Mouse (Mus musculus): ENCODE measurements around the gene Triobp.
"Not testable (repeated sequence)": the region's sequence is repeated elsewhere in the genome, so short reads cannot be mapped to it uniquely, and the experiment has no call there.

The Triobp gene

GRCm38 (mm10) chr15:78999586-78999985 is 52.1 kb downstream of the Triobp start:
- no peak for DNase-seq (ENCODE audit: low read depth in 2 of 2, low spot score in 2 of 2)

DNA sequence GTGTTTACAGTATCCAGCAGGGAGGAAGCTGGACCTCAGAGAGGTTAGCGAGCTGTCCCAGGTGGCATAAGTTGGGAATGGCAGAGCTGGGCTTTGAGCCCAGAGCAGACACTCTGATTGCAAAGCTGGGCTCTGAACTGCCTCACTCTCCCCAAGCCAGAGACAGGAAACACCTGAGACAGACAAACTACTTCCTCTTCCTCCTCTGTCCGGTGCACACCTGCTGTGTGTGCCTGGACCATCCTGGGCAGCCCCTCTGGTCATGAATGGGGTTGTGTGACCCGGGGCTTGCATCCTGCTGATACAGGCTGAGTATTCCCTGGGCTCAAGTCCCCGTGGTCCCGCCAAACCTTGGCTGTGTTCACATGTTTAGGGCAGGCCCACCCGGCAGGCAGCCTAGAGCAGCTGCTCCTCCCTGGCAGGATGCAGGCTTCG is 52.9 kb downstream of the Triobp start:
- no peak for DNase-seq (ENCODE audit: low read depth in 2 of 2, low spot score in 2 of 2)

- no peak for DNase-seq (ENCODE audit: low read depth in 2 of 2, low spot score in 2 of 2)
Measured at GRCm38 (mm10) chr15:79001559-79001958, 54.0 kb downstream of the Triobp start.

DNA sequence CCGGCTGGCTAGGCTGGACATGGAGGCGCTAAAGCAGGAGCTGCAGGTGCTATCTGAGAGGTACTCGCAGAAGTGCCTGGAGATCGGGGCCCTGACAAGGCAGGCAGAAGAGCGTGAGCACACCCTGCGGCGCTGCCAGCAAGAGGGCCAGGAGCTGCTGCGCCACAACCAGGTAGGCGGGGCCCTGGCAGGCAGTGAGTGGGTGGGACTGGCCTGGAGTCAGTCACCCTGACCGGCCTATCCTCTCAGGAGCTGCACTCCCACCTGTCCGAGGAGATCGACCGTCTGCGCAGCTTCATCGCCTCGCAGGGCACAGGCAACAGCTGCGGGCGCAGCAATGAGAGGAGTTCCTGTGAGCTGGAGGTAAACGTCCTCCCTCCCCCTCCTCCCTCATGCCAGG is 54.5 kb downstream of the Triobp start:
- no peak for DNase-seq (ENCODE audit: low read depth in 2 of 2, low spot score in 2 of 2)

DNA sequence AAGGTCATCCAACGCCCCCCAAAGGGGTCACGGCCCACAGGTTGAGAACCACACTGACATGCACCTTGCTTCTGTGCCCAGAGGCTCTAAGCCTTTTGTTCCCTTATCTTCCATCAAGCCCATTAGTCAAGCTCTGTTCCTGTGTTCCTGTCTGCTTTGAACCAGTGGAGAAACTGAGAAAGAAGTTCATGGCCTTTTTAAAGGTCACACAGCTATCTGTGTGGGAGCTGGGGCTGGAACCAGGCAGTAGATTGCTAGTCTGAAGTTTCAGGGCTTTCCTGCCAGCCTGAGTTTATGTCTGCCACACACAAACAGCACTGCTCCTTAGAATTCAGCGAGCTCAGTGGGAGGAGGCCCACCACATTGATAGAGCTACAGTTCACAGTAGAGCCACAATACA is 55.6 kb downstream of the Triobp start:
- DNase-seq (ENCODE audit: low read depth in 2 of 2, low spot score in 2 of 2) = no peak

- DNase-seq (ENCODE audit: low read depth in 2 of 2, low spot score in 2 of 2) = no peak
Measured at GRCm38 (mm10) chr15:79005581-79005980, 58.1 kb downstream of the Triobp start.

DNA sequence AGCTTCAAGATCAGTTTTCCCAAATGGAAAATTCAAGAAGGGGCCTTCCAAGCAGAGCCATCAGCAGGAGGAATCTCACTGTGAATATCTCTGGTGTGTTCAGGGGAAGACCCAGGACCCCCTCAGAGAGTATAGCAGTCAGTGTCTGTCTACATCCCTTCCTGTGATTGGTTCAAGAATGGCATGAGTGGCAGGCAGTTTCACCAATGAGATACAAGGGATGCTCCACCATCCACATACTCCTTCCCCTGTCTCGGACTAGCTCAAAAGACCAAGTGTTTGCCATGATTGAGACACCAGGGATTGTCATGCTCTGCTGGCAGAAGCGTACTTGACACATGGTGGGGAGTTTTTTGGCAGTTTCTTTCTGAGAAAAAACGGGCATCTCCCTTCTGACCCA is 59.1 kb downstream of the Triobp start:
- DNase-seq (ENCODE audit: low read depth in 2 of 2, low spot score in 2 of 2) = no peak

DNA sequence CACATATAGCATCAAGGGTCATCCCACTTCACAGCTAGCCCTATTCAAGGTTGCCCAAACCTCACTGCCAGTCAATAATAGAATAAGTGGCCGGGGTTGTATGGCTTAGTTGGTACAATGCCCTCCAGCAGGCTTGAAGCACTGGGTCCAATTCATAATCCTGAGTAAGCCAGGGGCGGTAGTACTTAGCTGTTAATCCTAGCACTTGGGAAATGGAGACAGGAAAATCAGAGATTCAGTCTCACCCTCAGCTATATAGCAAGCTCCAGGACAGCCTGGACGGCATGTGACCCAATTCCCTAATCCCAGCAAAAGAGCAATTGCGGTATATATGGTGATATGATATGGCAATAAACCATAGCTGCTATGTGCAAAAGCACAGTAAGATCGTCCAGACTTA is 59.5 kb downstream of the Triobp start:
- no peak for DNase-seq (ENCODE audit: low read depth in 2 of 2, low spot score in 2 of 2)

DNA sequence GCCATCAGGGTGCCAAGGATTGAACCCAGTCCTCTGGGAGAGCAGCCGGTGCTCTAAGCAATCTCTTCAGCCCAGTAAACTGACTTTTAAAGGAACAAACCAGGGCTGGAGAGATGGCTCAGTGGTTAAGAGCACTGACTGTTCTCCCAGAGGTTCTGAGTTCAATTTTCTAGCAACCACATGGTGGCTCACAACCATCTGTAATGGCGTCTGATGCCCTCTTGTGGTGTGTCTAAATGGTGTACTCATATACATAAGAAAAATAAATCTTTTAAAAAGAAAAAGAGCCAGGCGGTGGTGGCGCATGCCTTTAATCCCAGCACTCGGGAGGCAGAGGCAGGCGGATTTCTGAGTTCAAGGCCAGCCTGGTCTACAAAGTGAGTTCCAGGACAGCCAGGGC is 60.3 kb downstream of the Triobp start:
- DNase-seq (ENCODE audit: low read depth in 2 of 2, low spot score in 2 of 2) = not testable (repeated sequence)

- DNase-seq (ENCODE audit: low read depth in 2 of 2, low spot score in 2 of 2) = no peak
Measured at GRCm38 (mm10) chr15:79009734-79010133, 62.2 kb downstream of the Triobp start.

DNA sequence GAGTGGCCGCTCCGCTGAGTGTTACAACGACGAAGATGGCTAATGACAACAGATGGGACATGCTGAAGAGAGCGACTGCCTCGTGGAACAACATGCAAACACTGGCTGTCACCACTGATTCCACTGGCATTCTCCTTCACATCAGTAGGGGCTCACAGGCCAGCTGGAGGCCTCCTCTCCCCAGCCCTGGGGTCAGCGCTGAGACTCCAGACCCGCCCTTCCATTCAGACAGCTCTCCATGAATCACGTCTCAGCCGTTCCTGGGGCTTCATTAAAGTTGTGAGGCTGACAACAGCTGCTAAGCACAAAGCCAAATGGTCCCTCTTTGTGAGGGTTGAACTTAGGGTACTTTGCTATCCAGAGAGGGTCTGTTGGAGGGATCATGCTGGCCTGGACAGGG is 64.0 kb downstream of the Triobp start:
- DNase-seq (ENCODE audit: low read depth in 2 of 2, low spot score in 2 of 2) = no peak

DNA sequence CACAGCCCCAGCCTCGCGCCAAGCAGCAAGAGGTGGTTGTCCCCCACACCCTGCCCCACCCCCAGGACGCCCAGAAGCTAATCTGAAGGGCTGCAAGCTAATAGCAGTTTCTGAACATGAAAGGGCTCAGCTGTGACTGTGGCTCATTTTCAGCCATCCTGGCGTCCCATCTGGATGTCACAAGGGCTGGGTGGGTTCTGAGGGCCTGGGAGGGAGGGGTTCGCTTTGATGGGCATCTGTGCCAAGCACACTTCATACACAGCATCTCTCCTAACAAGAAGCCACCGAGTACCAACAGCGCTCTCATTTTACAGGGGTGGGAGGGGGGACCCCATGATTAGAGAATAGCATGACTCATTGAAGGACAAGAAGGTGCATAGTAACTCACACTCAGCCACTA is 65.9 kb downstream of the Triobp start:
- DNase-seq (ENCODE audit: low read depth in 2 of 2, low spot score in 2 of 2) = no peak

- no peak for DNase-seq (ENCODE audit: low read depth in 2 of 2, low spot score in 2 of 2)
Measured at GRCm38 (mm10) chr15:79018191-79018590, 70.7 kb downstream of the Triobp start.

DNA sequence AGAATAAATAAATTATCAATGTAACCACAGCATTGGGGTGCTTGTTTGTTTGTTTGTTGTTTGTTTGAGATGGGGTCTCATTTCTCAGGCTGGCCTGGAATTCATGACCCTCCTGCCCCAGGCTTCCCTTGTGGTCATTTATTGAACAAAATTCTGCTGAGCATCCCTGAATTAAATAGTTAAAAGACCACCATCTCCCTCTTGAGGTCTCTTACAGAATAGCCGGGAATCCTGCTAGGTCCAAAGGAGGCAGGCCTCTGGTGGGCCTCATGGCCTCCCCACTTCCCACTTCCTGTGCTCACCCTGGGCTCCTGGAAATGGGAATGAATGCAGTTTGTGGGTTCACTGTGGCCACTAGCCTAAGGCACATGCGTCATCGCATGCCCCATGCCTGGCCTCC is 71.4 kb downstream of the Triobp start:
- no peak for DNase-seq (ENCODE audit: low read depth in 2 of 2, low spot score in 2 of 2)

DNA sequence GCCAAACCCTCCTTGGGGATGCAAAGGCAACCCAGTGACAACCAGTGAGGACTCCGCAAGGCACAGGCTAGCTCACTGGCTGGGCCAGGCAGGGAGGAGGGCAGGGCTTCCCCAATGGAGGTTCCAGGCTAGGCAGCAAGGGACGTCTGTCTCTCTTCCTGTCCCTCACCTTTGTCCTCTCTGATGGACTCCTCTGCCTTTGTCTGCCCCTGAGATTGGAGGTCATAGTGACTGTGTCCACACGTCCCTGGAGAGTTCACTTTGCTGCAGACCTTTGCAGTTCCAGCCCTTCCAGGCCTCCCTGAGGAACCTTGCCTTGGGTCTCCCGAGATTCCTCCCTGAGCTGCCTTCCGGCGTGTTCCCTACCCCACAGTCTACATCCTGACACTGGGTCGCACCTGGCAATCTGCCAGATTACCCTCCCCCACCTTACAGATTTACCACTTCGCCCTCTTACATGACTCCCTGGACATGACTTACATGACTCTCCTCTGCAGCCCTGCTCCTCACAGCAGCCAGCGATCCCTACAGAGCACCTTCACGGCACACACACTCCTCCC is 75.2 kb downstream of the Triobp start:
- no peak for DNase-seq (ENCODE audit: low read depth in 2 of 2, low spot score in 2 of 2)

DNA sequence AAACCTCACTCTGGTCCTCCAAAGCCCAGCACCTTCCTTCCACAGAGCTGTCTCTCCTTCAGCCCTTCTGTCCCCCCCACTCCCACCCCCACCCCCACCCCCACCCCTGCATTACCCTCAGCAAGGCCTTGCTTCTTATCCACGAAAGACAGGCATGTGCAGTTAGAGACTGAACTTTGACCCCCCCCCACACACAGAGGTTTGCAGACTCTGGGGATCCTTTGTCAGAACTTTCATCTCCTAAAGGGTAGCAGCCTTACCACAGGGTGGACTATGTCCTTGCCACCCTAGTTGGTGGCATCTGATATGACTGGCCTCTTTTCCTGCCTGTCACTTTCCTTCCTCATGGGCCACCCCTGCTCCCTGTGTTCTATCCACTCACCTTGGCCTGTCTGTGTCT is 75.8 kb downstream of the Triobp start:
- no peak for DNase-seq (ENCODE audit: low read depth in 2 of 2, low spot score in 2 of 2)

DNA sequence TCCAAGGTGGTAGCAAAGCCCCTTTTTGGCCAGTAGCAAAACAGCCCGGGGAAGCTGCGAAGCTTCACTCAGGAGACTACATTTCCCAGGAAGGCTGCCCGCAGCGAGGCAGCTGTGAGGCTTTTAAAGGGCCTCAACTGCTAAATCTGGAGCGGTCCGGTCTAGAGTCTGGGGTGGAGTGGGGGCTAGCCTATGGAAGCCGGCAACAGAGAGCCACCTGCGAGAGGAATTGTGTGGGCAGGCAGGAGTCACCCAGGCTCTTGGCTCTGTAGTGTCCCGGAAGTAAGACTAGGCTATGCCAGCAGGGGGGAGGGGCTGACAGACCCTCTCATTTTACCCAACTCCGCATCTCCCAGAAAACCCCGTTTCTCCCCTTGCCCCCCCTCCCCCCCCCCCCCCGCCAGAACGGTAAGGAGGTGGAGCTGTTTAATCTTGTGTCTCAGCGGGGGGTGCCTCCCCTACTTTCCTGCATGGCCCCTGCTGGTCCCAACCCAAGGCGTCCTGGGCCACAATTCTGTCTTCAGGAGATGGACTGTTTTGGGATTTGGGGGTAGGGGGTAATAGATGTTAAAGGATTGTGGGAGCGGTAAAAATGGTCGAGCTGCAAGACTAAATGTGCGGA is 78.3 kb downstream of the Triobp start:
- no peak for DNase-seq (ENCODE audit: low read depth in 2 of 2, low spot score in 2 of 2)

DNA sequence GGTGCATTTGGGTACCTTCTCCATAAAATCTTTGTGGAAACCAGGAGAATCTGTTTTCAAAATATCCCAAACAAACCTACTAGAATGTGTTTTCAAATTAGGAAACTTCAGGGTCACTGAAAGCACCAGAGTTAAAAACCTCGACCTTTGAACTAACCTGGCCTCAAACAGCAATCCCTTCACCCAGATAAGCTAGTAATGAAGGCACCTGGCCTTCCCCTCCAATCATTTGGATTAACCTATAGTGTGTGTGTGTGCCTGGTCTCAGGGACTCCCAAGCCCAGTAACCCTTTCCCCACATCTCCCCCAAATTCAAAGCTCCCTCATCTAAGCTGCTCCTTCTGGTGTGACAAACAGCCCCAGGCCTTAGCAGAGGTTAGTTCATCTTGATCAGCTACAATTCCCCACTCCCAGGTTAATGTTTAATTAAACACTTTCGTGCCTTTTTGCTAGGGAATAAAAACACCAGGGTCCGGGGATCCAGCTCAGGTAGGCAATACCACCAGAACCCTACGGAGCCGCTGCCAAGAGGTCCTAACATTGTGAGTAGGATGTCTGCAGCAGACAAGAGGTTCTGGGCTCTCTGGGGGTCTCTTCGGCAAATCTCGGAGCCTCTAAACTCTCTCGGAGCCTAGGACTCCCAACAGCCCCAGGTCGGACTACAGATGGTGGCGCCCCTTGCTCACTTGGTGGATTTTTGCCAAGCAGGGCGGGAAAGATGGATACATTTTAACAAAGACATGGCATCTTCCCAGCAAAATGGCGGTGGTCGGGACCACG is 79.2 kb downstream of the Triobp start:
- no peak for DNase-seq (ENCODE audit: low read depth in 2 of 2, low spot score in 2 of 2)

DNA sequence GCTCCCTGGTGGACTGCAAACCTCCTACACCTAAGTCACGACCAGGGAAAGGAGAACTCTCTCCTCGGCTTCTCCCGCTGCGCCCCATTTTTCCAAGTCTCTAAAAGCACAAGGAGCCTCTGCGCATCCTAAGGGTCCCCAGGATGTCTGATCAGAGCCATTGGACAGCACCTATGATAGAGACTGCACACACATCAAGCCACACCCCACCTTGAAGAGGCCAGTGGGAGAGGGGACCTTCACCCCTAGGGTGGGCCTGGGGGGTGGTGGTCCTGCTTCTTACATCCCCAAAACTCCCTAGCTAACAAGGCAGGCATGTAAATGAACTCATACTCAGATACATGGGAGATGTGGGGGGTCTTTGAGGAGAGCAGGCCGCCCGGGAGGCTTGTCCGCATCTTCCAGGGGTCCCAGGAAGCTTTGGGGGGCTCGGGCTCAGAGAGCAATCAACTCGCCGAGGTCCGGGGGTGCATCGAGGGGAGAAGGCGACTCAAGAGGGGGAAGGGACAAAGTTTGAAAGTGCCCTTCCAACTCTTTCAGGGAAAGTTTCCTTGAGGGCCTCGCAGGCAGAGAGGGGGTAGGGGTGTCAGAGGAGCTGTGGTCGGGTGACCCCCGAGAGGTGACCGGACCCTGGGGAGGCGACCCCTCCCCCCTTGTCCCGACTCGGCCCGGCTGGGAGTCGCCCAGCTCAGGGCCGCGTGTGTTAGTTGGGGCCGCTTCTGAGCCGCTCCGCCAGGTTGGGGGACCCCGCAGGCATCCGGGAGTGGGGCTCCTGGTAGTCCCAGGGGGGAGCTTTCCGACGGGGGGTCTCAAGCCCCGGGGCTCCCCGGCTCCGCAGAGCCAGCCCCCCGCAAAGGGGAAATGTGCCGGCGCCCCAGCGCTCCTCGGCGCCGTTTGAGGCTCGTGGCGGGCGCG is 80.0 kb downstream of the Triobp start:
- no peak for DNase-seq (ENCODE audit: low read depth in 2 of 2, low spot score in 2 of 2)

- peak; percentile 73 to 79 for DNase-seq (ENCODE audit: low read depth in 2 of 2, low spot score in 2 of 2)
Measured at GRCm38 (mm10) chr15:79028237-79028738, 80.8 kb downstream of the Triobp start, which contains the start of gene H1f0. Gene H1f0, plus strand, starts transcription at chr15:79028450.

DNA sequence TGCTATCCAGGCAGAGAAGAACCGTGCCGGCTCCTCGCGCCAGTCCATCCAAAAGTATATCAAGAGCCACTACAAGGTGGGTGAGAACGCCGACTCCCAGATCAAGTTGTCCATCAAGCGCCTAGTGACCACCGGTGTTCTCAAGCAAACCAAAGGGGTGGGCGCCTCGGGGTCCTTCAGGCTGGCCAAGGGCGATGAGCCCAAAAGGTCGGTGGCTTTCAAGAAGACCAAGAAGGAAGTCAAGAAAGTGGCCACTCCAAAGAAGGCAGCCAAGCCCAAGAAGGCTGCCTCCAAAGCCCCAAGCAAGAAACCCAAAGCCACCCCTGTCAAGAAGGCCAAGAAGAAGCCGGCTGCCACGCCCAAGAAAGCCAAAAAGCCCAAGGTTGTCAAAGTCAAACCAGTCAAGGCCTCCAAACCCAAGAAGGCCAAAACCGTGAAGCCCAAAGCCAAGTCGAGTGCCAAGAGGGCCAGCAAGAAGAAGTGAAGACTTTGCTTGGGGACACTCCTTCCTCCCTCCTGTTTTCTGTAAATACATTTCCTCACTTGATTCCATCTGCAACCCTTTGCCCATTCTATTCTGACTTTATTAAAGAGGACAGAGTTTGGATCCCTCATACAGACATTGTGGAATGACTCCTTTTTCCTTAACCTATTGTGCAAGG is 81.4 kb downstream of the Triobp start:
- DNase-seq (ENCODE audit: low read depth in 2 of 2, low spot score in 2 of 2) = no peak

Data from CD8-positive naive resting alpha-beta T cell, adult 2 months (primary cell).